Mouse (Mus musculus) embryonic fibroblast, embryonic 13.5 days (primary cell): ENCODE measurements at regions not wholly inside any gene's neighbourhood (a gene's known extent, or its start where the extent isn't known, plus 50 kb on each side); places are given as distances from the start of the nearest gene placed in this dataset.

Source experiments
- CTCF ChIP-seq: IDR thresholded peaks from 2 replicates; pipeline ENCODE4 v1.5.1; 2011; ENCODE audit warnings: mild to moderate bottlenecking, control low read depth, low read length, moderate library complexity, borderline replicate concordance; ENCODE audit not compliant: insufficient read depth
- POLR2A ChIP-seq: IDR thresholded peaks from 2 replicates; pipeline ENCODE4 v1.6.1; 2011; ENCODE audit warnings: low read depth, mild to moderate bottlenecking, control low read depth, low read length, moderate library complexity

DNA sequence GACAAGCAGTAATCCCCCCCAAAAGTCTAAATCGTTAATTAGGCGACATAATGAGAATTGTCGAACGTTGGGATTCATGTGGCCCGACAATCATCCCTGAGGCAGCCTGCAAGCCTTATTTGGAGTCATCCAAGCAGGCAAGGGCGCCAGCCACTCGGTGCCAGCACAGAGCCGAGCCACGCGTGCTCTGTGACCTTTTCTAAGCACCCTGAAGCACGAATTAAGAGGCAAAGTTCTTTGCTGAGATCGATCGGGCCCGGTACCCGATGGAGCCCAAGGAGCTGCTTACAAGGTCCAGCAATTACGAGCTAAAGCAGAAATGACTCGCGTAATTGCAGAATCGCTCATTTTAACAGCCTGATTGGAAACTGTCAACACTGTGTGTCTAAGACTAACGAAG, 61.9 kb upstream of the Ppp2r5c start:
- TF ChIP-seq CTCF (no peak), POLR2A (no peak)
